Mouse (Mus musculus) erythroblast, embryonic 14.5 days (primary cell): Measurements from ENCODE around the gene Dynlt3. TPM values are rescaled to one million over a fixed set of nuclear protein-coding genes. Genes with fewer than 3 reads are reported as not detected.
"Not testable (repeated sequence)": the region's sequence is repeated elsewhere in the genome, so short reads cannot be mapped to it uniquely, and the experiment has no call there.

ENCODE experiments used
- H3K27me3 ChIP-seq: 2 replicates; pipeline ENCODE4 v1.6.1; 2012; ENCODE audit warnings: inconsistent platforms; ENCODE audit not compliant: control insufficient read depth
- H3K36me3 ChIP-seq: 2 replicates; pipeline ENCODE4 v1.6.1; 2012; ENCODE audit warnings: mild to moderate bottlenecking, inconsistent platforms; ENCODE audit not compliant: control insufficient read depth
- H3K4me1 ChIP-seq: 2 replicates; pipeline ENCODE4 v1.6.1; 2012; ENCODE audit warnings: inconsistent platforms; ENCODE audit not compliant: control insufficient read depth
- H3K4me3 ChIP-seq: replicated peaks from 2 replicates; pipeline ENCODE3; 2012; ENCODE audit warnings: moderate library complexity, mild to moderate bottlenecking, inconsistent platforms
- H3K9me3 ChIP-seq: 2 replicates; pipeline ENCODE4 v1.6.1; 2012; ENCODE audit warnings: low read length, inconsistent platforms, mixed read lengths; ENCODE audit not compliant: control insufficient read depth
- GATA1 ChIP-seq: IDR thresholded peaks from 2 replicates; pipeline ENCODE4 v1.6.1; 2012; ENCODE audit warnings: low read length, inconsistent platforms, mixed read lengths
- TAL1 ChIP-seq: IDR thresholded peaks from 3 replicates; pipeline ENCODE4 v1.6.1; 2012; ENCODE audit warnings: low read length, inconsistent platforms, mixed read lengths
- polyA plus RNA-seq: library from polyadenylated mRNA; stranded (reverse); fragments of >175 nt; gene quantifications from 2 replicates; pipeline ENCODE4 v1.2.3, GENCODE M21; 2012

The Dynlt3 gene
- 0.03 and 0.06 TPM in 2 replicates for polyA plus RNA-seq

- H3K36me3 ChIP-seq = no peaks in the 10 kb centered on the region
- peak within 1 kb of the TSS; percentile 72 for H3K4me3 ChIP-seq
- H3K9me3 ChIP-seq = no peaks in the 10 kb centered on the region
- H3K27me3 ChIP-seq = no peaks in the 10 kb centered on the region
- TF ChIP-seq GATA1 (no peak), TAL1 (no peak)
- H3K4me1 ChIP-seq = peaks cover 9% of the 10 kb centered on the region
These were observed at the start of gene Dynlt3 for GRCm38 (mm10) chrX:9662391-9663111. Gene Dynlt3 (minus strand): TSS chrX:9663003.

- no peaks in the 10 kb centered on the region for H3K9me3 ChIP-seq
- H3K4me1 ChIP-seq = no peaks in the 10 kb centered on the region
- no peak overlapping the region for H3K4me3 ChIP-seq
- TF ChIP-seq GATA1 = no peak
- no peak for TF ChIP-seq TAL1
- no peaks in the 10 kb centered on the region for H3K36me3 ChIP-seq
- H3K27me3 ChIP-seq = no peaks in the 10 kb centered on the region
These were observed 37.0 kb upstream of the Dynlt3 start for GRCm38 (mm10) chrX:9699815-9700214.

GRCm38 (mm10) chrX:9695997-9696396 is 33.2 kb upstream of the Dynlt3 start:
- TF ChIP-seq GATA1 (no peak), TAL1 (no peak)
- no peaks in the 10 kb centered on the region for H3K9me3 ChIP-seq
- no peaks in the 10 kb centered on the region for H3K27me3 ChIP-seq
- no peaks in the 10 kb centered on the region for H3K4me1 ChIP-seq
- H3K36me3 ChIP-seq = no peaks in the 10 kb centered on the region
- H3K4me3 ChIP-seq = no peak overlapping the region

GRCm38 (mm10) chrX:9672040-9672439 is 9.2 kb upstream of the Dynlt3 start:
- Histone ChIP-seq H3K4me3 (no peak overlapping the region), H3K9me3 (peaks cover 2% of the 10 kb centered on the region), H3K27me3 (no peaks in the 10 kb centered on the region), H3K36me3 (no peaks in the 10 kb centered on the region), H3K4me1 (no peaks in the 10 kb centered on the region)
- no peak for TF ChIP-seq GATA1
- TF ChIP-seq TAL1 = no peak

GRCm38 (mm10) chrX:9671418-9671817 is 8.6 kb upstream of the Dynlt3 start:
- H3K4me3 ChIP-seq = no peak overlapping the region
- TF ChIP-seq TAL1 (no peak), GATA1 (no peak)
- H3K9me3 ChIP-seq = no peaks in the 10 kb centered on the region
- no peaks in the 10 kb centered on the region for H3K27me3 ChIP-seq
- no peaks in the 10 kb centered on the region for H3K4me1 ChIP-seq
- no peaks in the 10 kb centered on the region for H3K36me3 ChIP-seq

- Histone ChIP-seq H3K27me3 (no peaks in the 10 kb centered on the region), H3K4me3 (no peak overlapping the region), H3K36me3 (peaks cover 6% of the 10 kb centered on the region), H3K4me1 (no peaks in the 10 kb centered on the region), H3K9me3 (no peaks in the 10 kb centered on the region)
- no peak for TF ChIP-seq GATA1
- no peak for TF ChIP-seq TAL1
These were observed 10.0 kb downstream of the Dynlt3 start for GRCm38 (mm10) chrX:9652806-9653205.

- H3K4me3 ChIP-seq, H3K36me3 ChIP-seq, H3K4me1 ChIP-seq, H3K9me3 ChIP-seq, H3K27me3 ChIP-seq: not testable (repeated sequence)
These were observed 22.2 kb downstream of the Dynlt3 start for GRCm38 (mm10) chrX:9640594-9640993.

- not testable (repeated sequence) for H3K27me3 ChIP-seq, H3K4me3 ChIP-seq, H3K36me3 ChIP-seq, H3K4me1 ChIP-seq, H3K9me3 ChIP-seq
These were observed 22.7 kb downstream of the Dynlt3 start for GRCm38 (mm10) chrX:9640126-9640525.

Other genes starting within 250 kb of the Dynlt3 start
- not detected in 2 replicates for gene Cybb, start 175.2 kb downstream of the Dynlt3 start, polyA plus RNA-seq
- gene H2al1o, start 90.6 kb downstream of the Dynlt3 start, polyA plus RNA-seq = not detected in 2 replicates
- gene Hypm, start 183.9 kb upstream of the Dynlt3 start, polyA plus RNA-seq = not detected in 2 replicates
- not detected in 2 replicates for gene H2al3, start 186.7 kb upstream of the Dynlt3 start, polyA plus RNA-seq
- gene Sytl5, start 222.6 kb upstream of the Dynlt3 start, polyA plus RNA-seq = not detected in 2 replicates